Mouse (Mus musculus): ENCODE results near the gene Olfr424.

The Olfr424 gene

DNA sequence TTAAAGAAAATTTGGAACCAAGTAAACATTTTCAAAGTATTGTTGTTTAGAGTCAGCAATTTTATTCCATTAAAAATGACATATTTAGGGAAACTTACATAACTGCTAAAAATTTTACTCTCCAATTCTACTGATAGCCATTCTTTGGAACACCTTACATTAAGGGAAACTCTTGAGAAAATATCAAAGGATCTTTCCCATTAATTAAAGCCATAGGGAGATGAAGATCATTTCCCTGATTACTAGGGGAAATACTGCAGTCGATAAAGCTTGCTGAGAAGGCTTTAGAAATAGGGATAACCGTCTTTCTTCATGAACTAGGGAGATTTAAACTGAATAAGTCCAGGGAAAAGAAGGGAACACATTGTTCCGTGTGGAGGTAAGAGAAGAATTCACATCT is at the start of gene Olfr424:
Gene Olfr424 (plus strand): TSS at position 301 of the 400 bp plus-strand sequence.
- DNase-seq (ENCODE audit: low spot score in 2 of 2), result no peak

DNA sequence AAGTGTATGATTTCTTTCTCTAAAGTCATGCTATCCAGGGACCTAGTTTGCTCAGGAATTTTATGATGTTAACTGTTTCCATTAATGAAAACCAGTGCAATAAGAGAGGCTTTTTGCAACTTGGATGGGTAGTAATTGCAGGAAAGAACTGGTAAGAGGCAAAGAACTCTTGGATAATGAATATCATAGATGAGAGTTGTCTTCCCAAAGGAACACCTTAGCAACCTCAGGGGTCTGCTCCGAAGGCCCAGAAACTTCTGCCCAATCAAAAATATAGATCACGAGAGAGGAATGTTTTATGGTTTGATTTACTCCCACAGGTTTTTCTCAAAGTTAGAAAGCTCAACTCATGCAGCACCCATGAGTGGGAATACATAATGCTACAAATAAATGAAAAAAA is 47.3 kb upstream of the Olfr424 start, which contains the start of gene Olfr429:
Gene Olfr429 (plus strand): TSS at position 301 of the 400 bp plus-strand sequence.
- no peak for DNase-seq (ENCODE audit: low spot score in 2 of 2)

DNA sequence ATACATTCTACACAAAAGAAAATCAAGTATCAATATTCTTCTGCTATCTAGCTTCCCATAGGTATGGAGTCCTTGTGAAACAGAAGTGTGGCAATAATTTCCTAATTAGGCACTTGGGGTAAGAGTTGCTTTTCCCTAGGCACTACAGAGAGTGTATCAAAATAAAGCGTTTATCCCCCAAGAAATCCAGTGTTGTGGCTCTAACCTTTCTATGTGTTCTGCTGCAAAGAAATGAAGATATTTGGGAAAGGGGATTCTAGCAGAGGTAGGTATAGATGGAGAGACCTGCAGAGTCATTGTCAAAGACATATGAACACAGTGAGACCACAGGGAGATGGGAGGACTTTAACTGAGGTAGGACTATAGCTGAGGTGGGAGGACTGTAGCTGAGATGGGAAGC is 34.7 kb upstream of the Olfr424 start, which contains the start of gene Olfr427:
Gene Olfr427 (plus strand): TSS at position 301 of the 400 bp plus-strand sequence.
- no peak for DNase-seq (ENCODE audit: low spot score in 2 of 2)

DNA sequence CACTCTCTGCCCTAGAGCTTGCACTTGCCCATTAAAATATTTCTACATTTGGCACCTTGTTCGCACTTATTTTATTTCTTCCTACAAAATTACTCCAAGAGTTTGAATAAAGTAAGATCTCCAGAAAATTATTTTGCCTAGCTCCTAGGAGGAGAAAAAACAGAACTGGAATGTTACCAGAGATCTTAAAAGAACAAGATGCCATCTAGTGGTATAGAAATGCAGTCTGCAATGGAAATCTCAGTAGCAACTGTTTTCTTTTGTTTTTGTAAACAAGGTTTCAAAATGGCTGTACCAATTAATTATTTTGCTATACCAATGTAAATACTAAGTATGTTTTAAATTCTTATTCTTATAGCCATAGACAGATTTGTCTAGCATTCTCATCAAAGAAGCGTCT is 27.6 kb upstream of the Olfr424 start:
- DNase-seq (ENCODE audit: low spot score in 2 of 2), result no peak

DNA sequence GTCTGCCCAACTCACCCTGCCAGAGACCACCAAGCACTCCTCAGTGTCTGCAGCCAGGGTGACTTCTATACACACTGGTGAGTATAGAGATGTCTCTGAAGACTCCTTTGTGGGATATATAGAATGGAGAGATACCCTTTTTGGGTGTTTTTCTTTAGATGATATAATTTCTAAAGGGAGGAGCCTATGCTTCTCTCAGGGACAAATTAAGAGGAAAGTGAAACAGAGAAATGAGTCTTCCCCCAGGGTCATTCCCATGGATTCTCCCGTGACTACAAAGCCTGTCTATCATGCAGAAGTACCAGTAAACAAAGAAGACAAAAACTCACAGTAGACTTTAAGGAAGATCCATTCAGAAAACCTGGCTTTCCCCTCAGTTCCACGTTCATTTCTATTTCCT is 10.3 kb upstream of the Olfr424 start, which contains the start of gene Olfr231:
Gene Olfr231 (minus strand): TSS at position 101 of the 400 bp plus-strand sequence.
- DNase-seq (ENCODE audit: low spot score in 2 of 2), result no peak

GRCm38 (mm10) chr1:174131999-174132398 is 682 bp downstream of the Olfr424 start:
- DNase-seq (ENCODE audit: low spot score in 2 of 2), result no peak

GRCm38 (mm10) chr1:174141384-174141783 is 10.1 kb downstream of the Olfr424 start:
- DNase-seq (ENCODE audit: low spot score in 2 of 2), result no peak

DNA sequence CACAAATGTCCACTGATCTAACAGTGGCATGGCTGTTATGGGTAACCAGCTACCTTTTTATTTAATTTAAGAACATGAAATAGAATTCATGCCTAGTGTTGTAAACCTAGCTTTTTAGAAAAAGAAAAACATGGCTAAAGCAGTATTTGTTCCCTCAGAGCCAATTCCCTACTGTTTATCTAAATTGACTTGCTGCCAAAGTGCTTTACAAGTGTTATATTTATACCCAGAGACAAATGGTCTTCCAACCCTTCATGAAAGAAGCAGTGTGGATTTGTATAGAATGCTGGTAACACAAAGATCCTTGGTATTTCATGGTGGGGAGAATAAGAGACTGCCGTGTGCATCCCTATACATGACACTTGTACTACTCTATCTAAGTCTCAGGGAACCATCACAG is 15.4 kb downstream of the Olfr424 start:
- no peak for DNase-seq (ENCODE audit: low spot score in 2 of 2)

DNA sequence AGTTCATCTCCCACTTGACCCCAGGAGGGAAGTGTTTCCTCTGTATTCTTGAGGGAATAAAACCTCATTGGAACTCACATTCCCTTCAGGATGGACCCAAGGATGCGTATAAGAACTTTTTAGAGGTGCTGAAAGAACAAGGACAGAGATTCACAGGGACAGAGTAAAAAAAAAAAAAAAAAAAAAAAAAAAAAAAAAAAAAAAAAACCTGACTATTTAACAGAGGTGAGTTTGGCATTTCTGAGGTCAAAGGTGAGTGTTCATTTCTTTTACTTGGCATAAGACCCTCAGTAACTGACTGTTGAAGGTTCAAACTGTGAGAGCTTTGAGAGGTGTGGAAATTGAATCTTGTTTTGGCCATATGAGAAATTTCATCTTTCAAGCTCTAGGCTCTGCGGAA is 18.0 kb downstream of the Olfr424 start:
- no peak for DNase-seq (ENCODE audit: low spot score in 2 of 2)

DNA sequence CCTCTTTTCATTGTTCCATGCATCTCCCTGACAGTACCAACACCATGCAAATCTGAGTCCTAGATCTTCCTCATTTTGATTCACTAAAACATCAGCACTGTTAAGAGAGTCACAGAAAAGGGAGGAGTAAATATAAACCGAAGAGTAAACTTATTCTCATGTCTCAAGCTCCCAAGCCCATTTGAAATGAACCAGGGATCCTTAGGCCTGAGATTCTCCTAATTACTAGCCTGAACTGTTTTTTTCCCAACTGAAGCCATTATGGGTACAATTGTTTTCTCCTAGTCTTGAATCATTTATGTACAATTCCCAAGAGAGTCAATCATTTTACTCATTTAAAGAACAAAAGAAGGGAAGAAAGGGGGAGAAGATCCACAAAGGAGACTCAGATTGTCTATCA is 24.0 kb downstream of the Olfr424 start, which contains the start of gene Olfr420:
Gene Olfr420 (plus strand): TSS at position 301 of the 400 bp plus-strand sequence.
- no peak for DNase-seq (ENCODE audit: low spot score in 2 of 2)

DNA sequence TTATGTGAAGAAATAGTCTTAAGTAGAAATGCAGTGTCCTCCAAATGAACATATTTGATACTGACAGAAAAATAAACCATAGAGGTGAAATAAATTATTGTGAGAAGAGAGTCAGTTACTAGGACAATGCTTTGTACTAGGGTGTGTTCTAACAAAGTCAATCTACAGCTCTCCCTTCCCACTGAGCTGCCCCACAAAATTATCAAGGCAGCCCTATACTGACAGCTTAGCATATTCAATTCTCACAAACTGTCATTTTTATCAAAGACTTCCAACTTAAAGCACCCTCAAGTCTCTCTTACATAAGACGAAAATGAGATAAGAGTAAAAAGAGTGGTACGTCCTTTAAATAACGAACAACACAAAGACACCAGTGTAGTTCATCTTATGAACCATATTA is 26.3 kb downstream of the Olfr424 start:
- no peak for DNase-seq (ENCODE audit: low spot score in 2 of 2)

- no peak for DNase-seq (ENCODE audit: low spot score in 2 of 2)
Measured at GRCm38 (mm10) chr1:174158512-174158911, 27.2 kb downstream of the Olfr424 start.

DNA sequence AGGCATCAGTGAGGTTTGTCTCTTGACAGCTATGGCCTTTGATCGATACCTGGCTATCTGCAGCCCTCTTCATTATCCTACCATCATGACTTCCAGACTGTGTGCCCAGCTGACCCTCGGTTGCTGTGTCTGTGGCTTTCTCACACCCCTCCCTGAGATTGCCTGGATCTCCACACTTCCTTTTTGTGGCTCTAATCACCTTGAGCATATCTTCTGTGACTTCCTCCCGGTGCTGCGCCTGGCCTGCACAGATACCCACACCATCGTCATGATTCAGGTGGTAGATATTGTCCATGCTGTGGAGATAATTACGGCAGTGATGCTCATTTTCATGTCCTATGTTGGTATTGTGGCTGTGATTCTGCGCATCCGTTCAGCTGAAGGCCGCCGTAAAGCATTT is 27.8 kb downstream of the Olfr424 start:
- DNase-seq (ENCODE audit: low spot score in 2 of 2), result no peak

- DNase-seq (ENCODE audit: low spot score in 2 of 2), result no peak
Measured at GRCm38 (mm10) chr1:174169024-174169423, 37.7 kb downstream of the Olfr424 start.

GRCm38 (mm10) chr1:174170706-174171501 is 39.6 kb downstream of the Olfr424 start:
- no peak for DNase-seq (ENCODE audit: low spot score in 2 of 2)

GRCm38 (mm10) chr1:174171537-174171936 is 40.2 kb downstream of the Olfr424 start:
- DNase-seq (ENCODE audit: low spot score in 2 of 2), result no peak

- DNase-seq (ENCODE audit: low spot score in 2 of 2), result no peak
Measured at GRCm38 (mm10) chr1:174172605-174173004, 41.3 kb downstream of the Olfr424 start, which contains the start of gene Spta1. TSS of gene Spta1 (plus strand) at chr1:174172776.

Measured in frontal cortex, postnatal 25 days (tissue).